Mouse (Mus musculus): ENCODE measurements at regions not wholly inside any gene's neighbourhood (a gene's known extent, or its start where the extent isn't known, plus 50 kb on each side); places are given as distances from the start of the nearest gene placed in this dataset.

DNA sequence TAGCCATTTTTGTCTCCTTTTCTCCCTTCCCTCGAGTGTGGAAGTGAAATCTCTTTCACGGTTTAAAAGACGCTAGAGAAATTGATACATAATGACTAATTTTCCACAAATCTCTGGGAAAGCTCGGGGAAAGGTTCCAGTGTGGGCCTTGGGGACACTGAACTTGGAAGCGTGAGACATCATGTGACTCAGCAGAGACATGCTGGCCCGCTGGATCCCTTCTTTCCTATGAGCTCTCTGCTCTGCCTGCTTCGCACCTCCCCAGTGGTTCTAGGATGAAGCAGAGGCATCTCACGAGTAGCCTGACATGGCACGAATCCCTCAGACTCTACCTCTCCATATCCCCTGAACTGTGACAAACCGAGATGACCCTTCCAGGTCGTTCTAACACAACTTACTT is 206.2 kb downstream of the Rnd3 start:
- DNase-seq (ENCODE audit: low spot score in 2 of 2) = no peak

DNA sequence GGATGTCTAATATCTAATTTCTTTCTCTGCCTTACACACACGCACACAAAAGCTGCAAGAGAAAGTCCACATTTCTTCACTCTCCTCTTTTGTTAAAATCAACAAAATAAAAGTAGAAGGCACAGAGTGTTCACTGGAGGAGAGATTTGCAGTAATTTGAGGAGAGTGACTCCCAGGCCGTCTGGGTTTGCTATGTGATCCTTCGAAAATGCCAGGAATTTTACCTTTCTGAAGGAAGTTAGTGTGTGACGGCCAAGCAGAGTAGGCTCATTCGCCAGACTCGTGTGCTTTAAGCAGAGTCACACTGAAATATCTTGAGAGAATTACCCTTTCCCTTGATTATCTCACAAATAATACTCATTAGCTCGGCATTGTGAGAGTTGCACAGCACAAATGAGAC is 216.0 kb downstream of the Rnd3 start:
- DNase-seq (ENCODE audit: low spot score in 2 of 2) = no peak

DNA sequence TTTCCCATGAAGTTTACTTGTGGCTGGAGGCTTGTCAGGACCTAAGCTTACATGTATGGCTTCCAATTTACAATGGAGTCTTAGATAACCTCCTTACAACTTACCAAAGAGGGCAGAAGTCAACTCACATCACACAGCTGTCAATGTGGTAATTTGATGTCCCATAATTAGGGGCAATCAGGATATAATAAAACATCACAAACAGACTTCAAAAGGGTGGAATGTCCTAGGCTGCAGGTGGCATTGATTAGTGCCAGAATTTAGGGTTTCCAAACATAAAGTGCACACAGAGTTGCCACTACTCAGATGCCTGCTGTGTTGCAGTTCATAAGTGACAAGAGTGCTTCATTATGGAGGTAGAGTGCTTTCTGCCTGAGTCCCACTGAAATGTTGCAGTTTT is 227.9 kb downstream of the Rnd3 start:
- DNase-seq (ENCODE audit: low spot score in 2 of 2) = no peak

DNA sequence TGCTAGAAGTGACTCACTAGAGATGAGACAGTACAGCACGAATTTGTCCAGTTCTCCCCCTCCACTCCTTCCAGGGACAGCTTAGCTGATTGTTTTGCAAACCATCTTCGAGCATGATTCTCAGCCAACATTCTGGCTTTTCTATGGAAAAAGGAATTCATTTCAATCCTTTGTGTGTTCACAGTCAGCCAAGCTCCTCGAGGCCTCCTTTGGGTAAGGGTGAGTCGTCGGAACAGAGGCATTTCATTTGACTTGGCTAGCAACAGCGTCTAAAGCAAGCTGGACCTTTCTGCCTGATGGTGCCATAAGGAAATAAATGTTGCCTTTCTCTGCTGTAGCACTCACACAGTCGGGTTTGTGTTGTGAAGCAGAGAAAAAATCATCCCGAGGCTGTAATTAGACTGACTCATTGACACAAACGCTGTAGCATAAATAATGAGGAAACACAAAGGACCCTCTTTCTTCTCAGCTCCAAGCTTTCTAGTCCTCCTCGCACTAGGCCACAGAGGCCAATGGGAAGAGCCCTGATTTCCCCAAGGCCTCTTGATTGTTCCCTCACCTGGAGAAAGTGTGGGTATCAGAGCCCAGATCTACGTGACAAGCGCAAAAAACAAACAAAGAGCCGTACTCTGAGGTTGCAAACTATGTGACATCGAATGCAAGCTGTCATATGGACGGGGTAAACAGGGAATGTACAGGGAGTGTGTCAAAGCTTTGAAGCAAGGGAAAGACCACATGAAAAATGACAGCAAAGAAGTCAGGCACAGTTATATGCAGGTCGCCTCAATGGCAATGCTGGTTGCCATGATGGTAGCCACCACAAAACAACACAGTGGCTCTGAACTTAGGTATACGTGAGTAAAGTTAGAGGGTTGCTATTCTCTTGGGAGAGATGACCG is 232.3 kb downstream of the Rnd3 start:
- DNase-seq (ENCODE audit: low spot score in 2 of 2) = no peak

DNA sequence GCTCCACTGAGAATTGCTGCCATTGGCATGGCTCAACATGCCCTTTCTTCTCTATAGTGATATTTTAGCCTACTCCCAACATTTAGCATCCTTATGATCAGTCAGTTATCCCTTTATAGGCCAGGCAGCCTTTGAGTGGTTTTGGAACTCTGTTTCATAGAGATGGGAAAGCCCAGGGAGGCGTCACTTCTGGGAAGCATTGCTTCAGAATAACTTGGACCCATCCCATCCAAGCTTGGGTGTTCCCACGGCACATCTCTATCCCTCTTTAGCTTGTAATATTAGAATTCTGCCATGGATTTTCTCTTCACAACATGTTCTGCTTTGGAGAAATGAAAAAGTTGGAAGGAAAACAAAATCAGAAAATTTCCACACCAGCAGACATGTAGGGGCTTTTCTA is 233.8 kb downstream of the Rnd3 start:
- no peak for DNase-seq (ENCODE audit: low spot score in 2 of 2)

DNA sequence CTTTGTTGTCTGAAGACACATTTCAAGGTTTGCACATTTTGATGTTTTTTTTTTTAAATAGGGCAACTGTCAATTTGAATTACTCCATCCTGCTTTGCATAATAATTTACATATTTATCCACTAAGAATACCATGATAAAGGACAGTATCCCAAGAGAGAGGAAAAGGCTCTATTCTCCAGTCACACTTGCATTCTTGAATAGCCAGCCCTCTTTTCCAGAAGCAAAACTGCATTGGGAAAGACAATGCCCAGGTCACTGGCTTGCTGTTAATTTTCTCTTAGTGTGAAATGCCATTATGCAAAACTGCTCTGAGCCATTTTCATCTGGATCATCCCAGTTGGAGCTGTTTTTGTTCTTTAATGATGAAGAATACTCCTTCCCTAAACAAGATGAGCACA is 234.7 kb downstream of the Rnd3 start:
- DNase-seq (ENCODE audit: low spot score in 2 of 2) = no peak

DNA sequence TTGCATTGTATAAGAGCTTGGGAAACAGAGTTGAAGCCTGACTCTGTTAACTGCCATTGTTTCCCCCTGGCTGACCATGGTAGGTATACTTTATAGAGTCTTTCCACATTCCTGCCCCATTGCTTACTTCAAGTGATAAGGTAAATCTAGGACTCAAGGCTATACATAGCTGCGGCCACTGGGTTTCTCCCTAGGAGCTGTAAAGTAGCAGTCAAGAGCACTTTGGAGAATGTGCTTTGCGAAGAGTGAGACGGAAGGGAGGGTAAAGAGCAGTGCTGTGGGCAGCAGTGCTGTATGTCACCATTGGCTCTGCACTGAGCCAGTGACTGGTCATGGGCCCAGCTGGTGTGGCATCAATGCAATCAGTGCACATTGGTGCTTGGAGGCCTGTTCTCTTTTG is 240.1 kb downstream of the Rnd3 start:
- no peak for DNase-seq (ENCODE audit: low spot score in 2 of 2)

DNA sequence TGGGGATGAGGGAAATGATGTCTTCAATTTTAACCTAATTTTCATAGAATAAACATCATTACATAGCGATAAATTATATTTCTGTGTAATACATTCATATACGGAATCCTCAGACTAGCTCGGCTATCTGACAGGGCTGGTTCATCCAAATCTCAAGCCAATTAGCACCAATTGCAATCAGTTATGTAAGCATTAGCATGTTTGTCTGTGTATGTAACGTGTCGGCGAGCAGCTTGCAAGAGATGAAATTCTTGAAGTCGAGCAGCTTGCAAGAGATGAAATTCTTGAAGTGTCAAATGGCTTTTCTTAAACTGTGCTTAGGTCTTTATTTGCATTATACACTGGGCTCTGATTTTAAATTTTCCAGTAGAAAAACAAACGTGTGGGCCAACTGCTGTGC is 246.2 kb downstream of the Rnd3 start:
- no peak for DNase-seq (ENCODE audit: low spot score in 2 of 2)

DNA sequence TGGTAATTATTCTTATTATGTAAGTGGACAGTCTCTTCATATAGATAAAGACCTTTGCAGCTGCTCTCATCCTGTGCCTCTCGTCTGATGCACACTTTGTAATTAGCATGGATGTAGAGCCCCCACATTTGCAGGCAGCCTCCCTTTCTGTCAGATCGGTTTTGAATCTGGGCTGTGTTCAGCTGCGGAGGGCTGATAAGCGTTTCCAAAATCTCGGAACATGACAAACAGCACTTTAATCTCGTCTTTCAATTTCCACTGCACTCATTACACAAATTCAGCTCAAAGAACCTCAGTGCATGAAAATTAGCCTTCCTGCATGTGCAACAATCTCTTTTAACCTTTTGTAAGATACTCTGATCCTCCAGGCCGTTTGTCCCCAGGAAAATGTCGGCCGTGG is 246.7 kb downstream of the Rnd3 start:
- DNase-seq (ENCODE audit: low spot score in 2 of 2) = no peak

DNA sequence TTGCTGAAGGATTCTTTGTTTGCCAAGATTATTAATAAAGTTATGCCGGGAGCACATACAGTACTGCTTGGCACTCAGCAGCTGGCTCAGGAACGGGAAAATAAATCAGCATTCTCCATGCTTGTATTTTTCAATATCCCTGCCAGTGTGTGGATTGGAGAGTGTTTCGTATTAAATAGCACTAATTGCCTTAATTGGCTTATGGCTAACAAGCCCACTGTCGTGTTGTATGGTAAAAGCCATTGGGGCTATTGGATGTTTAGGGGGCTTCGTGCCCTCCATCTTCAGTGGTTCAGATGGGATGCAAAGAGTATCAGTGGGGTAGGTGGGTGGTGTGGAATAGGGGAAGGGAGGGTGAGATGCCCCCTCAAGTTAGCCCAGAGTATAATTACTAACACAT is 259.9 kb downstream of the Rnd3 start:
- DNase-seq (ENCODE audit: low spot score in 2 of 2) = no peak

DNA sequence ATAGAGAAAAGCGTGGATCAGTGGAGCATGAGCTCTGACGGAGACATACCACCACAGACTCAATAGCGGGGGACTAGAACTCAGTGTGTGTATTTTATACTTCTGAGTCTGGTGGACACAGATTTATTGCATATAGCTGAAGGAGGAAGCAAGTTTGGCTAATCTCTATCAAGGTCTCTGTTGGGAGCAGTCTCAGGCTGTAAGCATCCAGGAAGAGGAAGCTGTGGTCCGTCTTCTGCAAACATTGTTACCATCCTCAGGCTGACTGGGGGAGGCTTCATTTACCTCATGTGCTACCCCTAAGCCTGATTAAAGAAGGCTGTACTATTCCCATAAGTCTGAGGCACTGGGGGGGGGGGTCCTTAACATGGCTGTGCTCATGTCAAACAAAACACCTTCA is 261.0 kb downstream of the Rnd3 start:
- no peak for DNase-seq (ENCODE audit: low spot score in 2 of 2)

DNA sequence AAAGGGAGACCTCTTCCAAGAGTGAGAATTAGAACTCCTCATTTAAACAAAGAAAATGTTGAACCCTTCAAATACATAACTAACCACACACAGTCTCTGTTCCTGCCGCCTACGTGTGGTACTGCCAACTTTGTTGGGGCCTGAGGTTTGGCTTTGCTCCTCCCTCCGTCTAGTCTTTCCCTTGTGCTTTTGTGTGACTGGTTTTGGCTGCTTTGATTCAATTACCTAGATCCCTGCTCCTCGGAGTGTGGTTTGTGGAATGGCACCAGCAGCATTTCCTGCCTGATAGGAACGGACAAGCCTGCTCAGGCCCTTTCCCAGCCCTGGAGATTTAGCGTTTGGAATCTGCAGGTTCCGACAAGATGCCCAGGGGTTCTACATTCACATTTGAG is 263.0 kb downstream of the Rnd3 start:
- no peak for DNase-seq (ENCODE audit: low spot score in 2 of 2)

DNA sequence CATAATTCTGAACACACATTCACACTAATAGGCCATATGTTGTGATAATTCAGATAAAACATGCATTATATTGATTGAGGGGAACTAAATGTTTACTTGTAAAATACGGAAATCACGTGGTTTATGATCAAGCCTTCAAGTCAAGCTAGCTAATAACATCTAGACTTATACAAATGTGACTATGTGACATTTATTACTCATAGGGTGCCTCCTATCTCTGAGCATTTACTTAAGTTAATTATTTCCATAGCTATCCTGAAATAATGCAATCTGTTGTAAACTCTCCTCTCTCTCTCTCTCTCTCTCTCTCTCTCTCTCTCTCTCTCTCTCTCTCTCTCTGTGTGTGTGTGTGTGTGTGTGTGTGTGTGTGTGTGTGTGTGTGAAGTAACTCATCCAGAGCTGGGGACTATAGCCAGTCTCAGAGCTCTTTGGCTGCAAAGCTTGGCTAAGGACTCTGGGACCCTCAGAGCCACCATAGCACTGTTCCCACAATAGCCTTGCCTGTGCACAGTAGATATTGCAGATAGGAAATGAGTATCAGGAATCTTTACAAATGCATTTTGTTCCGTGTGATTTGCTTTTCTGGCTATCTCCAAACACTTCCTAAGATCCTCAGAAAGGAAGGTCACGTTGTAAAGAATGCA is 263.5 kb downstream of the Rnd3 start:
- DNase-seq (ENCODE audit: low spot score in 2 of 2) = no peak

DNA sequence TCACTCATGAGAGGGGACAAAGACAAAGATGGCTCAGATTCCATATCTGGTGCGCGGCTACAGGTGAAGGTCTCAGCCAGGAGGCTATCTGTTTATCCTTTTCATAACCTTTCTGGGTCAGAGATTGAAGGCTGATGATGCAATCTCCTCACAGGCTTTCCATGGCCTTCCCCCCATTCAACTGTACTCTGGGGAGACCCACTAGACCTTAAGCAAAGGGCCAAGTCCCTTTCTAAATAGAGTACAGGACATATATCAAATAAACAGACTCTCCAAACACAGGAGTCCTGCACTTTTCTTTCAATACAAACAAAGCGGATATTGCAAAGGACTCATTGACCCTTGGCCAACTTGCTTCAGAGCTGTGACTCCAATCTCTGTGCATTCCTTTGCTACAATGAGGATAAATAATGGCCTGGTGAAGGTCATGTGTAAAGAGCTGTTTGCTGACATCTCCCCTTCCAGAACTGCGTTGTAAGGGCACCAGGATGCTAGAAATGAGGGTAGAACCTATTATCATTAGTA is 267.3 kb downstream of the Rnd3 start:
- DNase-seq (ENCODE audit: low spot score in 2 of 2) = no peak

DNA sequence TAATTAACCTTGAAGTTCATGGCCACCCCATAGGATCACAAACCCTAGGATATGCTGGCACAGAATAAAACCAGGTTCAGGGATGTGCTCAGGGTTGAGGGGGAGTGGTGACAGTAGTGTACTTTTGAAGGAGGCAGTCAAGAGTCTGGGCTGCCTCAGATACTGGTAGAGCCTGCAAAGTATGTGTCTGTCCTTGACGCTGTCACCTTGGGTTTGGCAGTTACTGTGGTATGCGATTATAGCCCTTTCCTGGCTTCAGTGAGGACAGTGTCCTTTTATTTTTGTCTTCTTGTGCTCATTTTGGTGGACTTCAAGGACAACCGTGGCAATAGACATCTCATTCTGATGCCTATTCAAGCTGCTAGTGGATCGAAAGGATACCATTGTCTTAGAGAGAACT is 268.1 kb downstream of the Rnd3 start:
- no peak for DNase-seq (ENCODE audit: low spot score in 2 of 2)

DNA sequence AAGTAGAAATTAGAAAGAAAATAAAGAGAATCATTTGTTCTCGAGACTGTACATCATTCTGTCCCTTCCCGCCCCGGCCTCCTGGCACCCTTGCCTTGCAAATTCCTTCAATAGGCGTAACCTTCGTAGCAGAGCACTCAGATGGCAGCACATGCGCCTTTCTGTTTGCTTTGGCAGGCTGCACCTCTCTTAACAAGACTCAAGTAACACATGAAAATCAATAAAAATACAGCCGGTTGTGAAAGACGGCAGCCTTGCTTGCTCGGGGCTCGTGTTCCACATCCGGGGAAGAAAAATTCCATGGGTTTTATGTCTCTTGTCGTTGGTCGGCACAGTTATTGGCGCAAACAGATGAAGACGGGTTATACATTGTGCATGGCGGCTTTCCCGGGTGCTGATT is 271.2 kb downstream of the Rnd3 start:
- no peak for DNase-seq (ENCODE audit: low spot score in 2 of 2)

DNA sequence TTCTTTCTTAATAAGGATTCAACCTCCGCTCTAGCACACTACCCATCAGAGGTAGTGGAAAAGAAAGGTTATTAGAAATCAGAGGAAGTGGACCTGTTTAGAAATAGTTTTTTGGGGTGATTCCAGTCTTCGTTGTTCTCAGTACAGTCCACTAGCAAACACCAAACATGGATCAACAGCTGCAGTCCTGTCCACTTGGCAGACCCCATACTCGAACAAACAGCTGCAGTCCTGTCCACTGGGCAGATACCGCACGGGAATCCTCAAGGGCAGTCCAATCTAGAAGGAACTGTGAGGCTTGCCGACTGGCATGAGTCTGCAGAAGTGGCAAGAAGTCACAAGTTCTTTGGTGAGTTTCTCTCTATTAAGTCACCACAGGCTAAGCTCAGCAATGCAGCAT is 273.8 kb downstream of the Rnd3 start:
- no peak for DNase-seq (ENCODE audit: low spot score in 2 of 2)

DNA sequence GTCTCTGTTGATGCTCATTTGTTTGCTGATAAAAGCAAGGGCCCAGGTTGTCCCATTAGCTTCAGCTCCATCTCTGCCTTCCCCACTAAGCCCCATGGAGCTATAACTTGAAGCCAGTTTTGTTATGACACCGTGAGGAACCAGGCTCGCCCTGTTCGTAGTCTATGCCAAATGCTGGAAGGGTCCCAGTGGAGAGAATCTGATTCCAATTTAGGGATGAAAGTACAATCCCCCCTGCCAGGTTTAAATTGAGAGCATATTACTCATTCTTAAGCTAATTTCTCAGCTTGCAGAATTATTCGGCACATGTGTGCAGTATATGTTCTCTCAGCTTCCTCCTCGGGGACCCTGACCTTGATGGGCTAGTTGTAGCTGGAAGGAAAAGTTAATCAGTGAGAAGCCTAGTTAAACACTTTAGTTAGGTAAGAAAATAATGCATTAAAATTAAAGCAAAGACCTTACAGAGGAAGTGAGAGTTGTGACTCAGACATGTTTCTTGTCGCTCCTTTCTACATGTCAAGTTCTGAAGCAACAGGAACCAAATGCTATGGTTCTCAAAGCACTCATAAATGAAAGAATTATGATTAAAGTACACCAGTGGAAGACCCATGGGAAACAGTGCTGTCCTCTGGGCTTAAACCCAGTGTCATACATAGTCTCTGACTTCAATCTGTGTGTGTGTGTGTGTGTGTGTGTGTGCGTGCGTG is 295.2 kb downstream of the Rnd3 start:
- no peak for DNase-seq (ENCODE audit: low spot score in 2 of 2)

DNA sequence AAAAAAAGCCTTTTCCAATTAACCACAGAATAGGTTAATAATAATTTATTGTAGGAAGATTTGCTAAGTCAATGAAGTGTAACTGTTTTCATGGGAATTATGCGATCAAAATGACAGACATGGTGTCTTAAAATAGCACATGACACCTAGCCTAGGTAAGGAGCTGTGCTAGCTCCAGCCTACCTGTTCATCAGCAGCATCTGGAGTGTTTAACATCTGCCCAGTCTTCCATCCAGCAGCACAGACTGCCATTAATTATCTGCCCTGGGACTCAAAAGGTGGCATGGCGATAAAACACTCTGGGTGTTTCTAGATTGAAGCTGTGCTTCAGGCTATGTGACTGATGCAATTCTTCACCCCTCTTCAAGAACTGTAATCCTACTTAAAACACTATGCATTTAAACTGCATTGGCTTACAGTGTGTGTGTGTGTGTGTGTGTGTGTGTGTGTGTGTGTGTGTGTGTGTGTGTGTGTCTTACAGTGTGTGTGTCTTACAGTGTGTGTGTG is 296.4 kb downstream of the Rnd3 start:
- no peak for DNase-seq (ENCODE audit: low spot score in 2 of 2)

DNA sequence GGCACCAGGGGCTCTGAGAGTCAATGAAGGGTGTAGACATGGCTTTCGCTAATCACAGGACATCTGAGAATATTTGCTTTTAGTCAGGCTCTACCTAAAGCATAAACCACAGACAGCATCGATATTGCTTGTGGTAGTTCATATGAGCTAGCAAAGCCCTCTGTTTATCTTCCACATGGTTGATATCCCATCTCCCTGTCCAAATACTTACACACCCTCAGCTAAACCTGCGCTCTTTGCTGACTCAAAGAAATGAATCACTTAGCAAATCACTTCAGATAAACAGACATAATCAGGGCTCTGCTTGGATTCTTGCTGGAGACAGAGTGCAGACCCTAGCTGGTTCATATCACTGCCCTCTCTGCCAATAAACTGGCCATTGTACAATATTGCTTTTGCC is 298.8 kb downstream of the Rnd3 start:
- DNase-seq (ENCODE audit: low spot score in 2 of 2) = no peak

DNA sequence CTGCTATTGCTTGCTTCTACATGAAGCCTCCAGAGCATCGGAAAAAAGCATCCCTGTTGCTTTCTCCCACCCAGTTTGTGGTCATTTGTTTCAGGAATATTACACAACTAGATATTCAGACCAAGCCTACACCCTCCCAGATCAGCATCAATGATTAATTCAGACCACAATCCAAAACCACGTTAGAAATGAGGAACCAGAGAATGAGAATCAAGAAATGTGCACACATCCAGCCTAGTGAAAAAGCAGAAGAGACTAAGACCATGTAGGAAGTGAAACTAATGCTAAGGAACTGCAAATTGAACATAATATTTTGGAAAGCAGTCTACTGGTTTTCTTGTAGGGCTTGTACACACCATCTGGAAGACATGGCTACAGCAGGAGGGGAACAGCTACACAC is 307.0 kb downstream of the Rnd3 start:
- no peak for DNase-seq (ENCODE audit: low spot score in 2 of 2)

DNA sequence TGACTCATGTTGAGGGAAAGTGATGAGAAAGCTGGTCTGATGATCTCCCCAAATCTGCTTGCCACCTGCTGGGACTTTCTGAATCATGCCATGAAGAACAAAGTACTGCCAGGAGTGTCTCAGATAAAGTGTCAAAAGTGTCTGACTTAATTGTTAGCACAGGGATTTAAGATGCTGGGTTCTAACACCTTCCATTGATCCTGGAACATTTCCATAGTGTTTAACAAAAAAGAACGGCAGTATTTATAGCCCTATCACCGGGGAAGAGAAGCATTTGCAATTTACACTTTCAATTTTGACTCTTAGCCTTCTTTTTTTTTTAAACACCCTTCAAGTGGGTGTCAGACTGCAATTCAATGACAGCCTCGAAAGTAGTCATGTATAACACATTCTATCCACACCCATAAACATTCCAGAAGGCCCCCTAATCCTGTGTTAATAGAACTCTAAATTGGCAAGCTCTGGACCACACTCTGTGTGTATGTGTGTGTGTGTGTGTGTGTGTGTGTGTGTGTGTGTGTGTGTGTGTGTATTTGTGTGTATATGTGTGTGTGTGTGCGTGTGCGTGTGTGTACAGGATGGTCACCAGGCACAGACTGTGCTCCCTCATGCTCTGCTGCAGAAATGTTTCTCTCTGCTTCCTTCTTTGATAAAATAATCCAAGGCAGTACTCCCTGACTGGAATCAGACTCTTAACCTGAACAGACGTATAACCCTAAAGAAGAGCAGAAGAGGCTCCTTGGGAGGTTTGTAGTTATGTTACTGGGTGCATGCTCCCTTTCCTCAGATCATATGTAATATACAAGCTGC is 313.2 kb downstream of the Rnd3 start:
- no peak for DNase-seq (ENCODE audit: low spot score in 2 of 2)

All from right cerebral cortex, postnatal 36 days (tissue).